Mouse (Mus musculus): ENCODE measurements around the gene Mrvi1. TPM values are rescaled to one million over a fixed set of nuclear protein-coding genes. Genes with fewer than 3 reads are reported as not detected.

The Mrvi1 gene
- 8.4 and 10.0 TPM in 2 replicates for polyA plus RNA-seq (2012; rRNA removed; ENCODE audit: low replicate concordance)

DNA sequence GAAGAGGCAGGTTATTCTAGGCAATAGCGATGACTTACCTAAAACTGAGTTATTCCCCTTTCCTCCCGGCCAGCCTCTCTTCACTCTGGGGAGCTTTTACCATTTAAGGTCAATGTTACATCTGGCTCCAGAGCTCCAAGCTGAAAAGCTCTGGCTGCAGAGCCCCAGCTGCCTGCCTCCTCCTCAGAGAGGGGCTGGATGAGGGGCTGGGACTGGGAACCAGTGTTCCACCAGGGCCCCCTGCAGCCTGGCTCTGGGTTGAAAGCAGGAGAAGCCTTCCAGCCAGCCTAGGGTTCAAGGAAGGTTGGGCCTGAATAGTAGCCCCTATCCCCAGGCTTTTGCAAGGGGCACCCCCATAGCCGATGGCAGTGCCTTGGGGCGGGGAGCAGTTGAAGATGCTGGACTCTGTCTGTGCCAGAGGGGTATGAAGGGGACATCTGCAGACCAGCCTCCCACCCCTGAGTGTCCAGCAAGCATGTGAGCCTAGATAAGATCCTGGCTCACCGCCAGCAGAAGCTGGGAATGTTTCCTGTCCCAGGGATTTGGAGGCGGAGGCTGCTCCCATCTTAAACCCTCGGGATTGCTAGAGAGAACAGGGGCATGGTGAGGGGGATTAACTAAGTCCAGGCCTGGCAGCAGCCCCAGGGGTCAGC lies at the start of gene Mrvi1:
TSS of gene Mrvi1 (minus strand) at position 409 of the 653 bp plus-strand sequence.

GRCm38 (mm10) chr7:111028281-111029045 lies 46.2 kb upstream of the Mrvi1 start, which contains the start of gene Ctr9:
Ctr9 (plus strand) TSS chr7:111028951.

DNA sequence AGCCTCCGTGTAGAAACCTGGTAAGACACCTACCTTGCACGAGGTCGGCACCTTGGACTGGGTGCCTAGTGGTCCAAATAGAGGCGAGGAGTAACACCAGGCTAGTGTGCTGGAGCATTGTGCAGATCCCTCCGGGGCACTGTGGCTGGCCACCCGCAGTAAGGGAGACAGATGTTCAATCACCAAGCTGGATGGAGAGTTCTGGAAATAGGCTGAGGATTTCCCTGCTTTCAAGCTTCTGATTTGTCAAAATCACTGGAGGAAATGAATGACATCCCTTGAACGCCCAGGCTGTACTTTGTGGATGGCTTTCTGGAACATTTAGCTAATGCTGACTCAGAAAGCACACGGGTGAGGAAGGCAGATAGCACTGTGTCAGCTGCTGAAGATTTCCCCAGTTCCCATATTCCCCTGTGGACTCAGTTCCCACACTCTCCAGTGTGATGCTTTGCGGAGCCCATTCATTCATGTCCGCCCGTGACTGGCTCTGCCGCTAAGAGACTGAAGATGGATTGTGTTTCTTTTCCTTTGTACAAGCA lies 119.4 kb downstream of the Mrvi1 start, which contains the start of gene Lyve1:
TSS of gene Lyve1 (minus strand) at position 489 of the 539 bp plus-strand sequence.

DNA sequence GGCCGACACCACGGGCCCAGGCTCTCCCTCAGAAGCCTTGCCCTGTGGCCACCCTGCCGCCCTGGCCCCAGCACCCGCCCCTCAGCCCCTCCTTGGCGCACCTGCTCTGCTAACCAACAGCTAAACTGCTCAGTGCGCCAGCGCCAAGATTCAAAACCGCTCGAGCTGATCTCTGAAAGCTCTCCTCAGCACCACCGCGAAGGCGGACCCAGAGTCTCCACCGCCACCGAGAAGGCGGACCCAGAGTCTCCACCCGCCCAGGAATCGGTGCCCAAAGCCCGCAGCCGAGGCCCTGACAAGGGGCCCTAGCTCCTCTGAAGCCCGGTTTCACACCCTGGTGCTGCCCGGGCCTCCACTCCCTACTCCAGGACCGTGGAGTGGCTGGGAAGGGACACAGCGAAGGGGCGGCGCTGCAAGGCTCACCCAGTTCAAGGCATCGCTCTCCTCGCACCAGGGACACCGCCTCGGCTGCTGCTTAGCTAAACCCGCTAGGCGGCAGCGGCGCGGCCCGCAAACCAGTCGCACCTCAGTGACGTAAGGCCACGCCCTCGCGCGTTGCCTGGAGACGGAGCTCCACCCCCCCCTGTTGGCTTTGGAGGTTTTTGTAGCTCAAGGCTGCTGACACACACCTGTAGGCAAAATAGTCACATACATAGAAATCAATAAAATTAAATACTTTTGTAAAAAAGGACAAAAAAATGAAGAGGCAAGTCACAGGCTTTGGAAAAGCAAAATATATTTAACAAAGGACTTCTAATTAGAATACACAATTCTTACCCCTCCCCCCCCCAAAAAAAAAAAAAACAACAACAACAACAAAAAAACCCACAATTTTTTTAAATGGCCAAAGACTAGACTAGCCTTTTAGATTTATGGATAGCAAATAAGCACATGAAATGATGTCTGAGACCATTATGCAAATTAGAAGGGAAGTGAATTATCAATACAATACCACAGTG lies 138.1 kb downstream of the Mrvi1 start, which contains the start of gene Rnf141:
TSS of gene Rnf141 (minus strand) at position 542 of the 959 bp plus-strand sequence.

Other genes starting within 250 kb of the Mrvi1 start
- 15.7 and 23.7 TPM in 2 replicates for gene Ampd3, start 214.3 kb downstream of the Mrvi1 start, polyA plus RNA-seq (2012; rRNA removed; ENCODE audit: low replicate concordance)
- 12.8 and 39.1 TPM in 2 replicates for gene Rnf141, start 138.0 kb downstream of the Mrvi1 start, polyA plus RNA-seq (2012; rRNA removed; ENCODE audit: low replicate concordance)
- 29.3 and 55.9 TPM in 2 replicates for gene Lyve1, start 119.2 kb downstream of the Mrvi1 start, polyA plus RNA-seq (2012; rRNA removed; ENCODE audit: low replicate concordance)
- 11.0 and 19.5 TPM in 2 replicates for gene Ctr9, start 46.5 kb upstream of the Mrvi1 start, polyA plus RNA-seq (2012; rRNA removed; ENCODE audit: low replicate concordance)
- 36.6 and 134 TPM in 2 replicates for gene Eif4g2, start 100.6 kb upstream of the Mrvi1 start, polyA plus RNA-seq (2012; rRNA removed; ENCODE audit: low replicate concordance)

Data from mammary gland, adult 2 months (tissue).